Mouse (Mus musculus): ENCODE measurements around the gene Arl3. TPM values are rescaled to one million over a fixed set of nuclear protein-coding genes. Genes with fewer than 3 reads are reported as not detected.

Gene Arl3
- polyA plus RNA-seq, 1 experiment from 2014 or later, result 209 TPM

DNA sequence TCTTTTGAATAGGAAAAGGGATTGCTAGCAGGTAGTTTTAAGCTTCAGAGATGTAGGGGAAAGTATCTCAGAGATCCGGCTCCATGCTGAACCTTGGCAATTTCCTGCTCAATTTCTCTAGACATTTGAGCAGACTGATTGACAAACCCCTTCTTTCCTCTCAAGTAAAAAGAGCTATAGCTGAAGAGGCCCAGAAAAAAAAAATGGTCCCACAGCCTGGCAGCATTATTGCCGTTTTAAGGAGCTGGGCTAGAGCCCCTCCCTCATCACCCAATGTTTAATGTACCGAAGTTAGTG lies 73.5 kb downstream of the Arl3 start:
- Histone ChIP-seq H3K9me3 (no peaks in the 10 kb centered on the region), H3K4me3 (peak overlapping the region; percentile 99), H3K4me1 (replicated peaks) (peaks cover 30% of the 10 kb centered on the region), H3K27me3 (ENCODE audit: insufficient read depth, poor library complexity, severe bottlenecking) (no peaks in the 10 kb centered on the region), H3K36me3 (peaks cover 9% of the 10 kb centered on the region; the same call in 1 of the 2 replicates), H3K27ac (peak overlapping the region; percentile 98)
- WGBS, result 6% methylated on average over 3 of the region's 3 CpGs
- no peak for DNase-seq (ENCODE audit: low spot score)

DNA sequence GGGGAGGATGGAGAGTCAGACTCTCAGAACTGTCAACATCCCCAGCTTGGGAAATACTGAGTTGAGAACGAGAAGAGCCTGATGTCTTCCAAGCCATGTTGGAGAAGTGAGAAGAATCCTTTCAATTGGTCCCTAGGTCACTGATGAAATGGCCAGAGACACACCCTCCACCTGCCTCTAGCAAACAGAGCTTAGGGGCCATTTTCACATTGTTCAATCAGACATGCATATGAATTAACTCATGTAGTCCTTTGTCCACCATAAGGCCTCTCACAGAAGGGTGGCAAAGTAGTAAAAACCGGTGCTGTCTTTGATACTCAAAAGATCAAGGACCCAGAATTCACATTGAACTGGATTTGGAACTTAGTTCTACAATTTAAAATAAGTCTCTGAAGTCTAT lies 75.8 kb downstream of the Arl3 start:
- DNase-seq (ENCODE audit: low spot score), result no peak
- H3K27me3 ChIP-seq (ENCODE audit: insufficient read depth, poor library complexity, severe bottlenecking), result no peaks in the 10 kb centered on the region
- WGBS, result 79% methylated on average over 2 of the region's 2 CpGs
- H3K27ac ChIP-seq, result no peak overlapping the region
- peaks cover 14% of the 10 kb centered on the region for H3K4me1 ChIP-seq (replicated peaks)
- H3K4me3 ChIP-seq, result no peak overlapping the region
- H3K36me3 ChIP-seq, result no peaks in the 10 kb centered on the region
- H3K9me3 ChIP-seq, result no peaks in the 10 kb centered on the region

DNA sequence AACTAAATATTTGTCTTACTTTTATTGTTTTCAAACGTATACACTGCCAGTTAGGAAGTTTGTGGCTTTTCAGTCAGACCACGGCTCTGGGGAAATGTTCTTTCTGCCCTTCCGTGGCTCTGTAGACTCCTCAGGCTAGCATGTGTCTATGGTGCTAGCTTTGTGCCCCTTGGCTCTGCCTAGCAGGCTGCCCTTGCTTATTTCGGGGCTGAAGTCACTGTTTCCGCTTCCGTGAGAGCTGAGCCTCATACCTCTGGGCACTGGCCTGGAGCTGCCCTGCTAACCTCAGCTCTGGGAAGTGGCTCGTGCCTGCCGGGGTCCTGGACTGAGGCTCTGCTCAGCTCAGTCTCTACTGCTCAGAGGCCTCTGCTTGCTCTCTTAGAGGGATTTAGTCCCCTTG lies 77.9 kb downstream of the Arl3 start:
- no peaks in the 10 kb centered on the region for H3K27me3 ChIP-seq (ENCODE audit: insufficient read depth, poor library complexity, severe bottlenecking)
- no peaks in the 10 kb centered on the region for H3K36me3 ChIP-seq
- no peak overlapping the region for H3K4me3 ChIP-seq
- H3K27ac ChIP-seq, result no peak overlapping the region
- 87% methylated on average over 8 of the region's 8 CpGs for WGBS
- no peak for DNase-seq (ENCODE audit: low spot score)
- no peaks in the 10 kb centered on the region for H3K9me3 ChIP-seq
- peaks cover 15% of the 10 kb centered on the region for H3K4me1 ChIP-seq (replicated peaks)

DNA sequence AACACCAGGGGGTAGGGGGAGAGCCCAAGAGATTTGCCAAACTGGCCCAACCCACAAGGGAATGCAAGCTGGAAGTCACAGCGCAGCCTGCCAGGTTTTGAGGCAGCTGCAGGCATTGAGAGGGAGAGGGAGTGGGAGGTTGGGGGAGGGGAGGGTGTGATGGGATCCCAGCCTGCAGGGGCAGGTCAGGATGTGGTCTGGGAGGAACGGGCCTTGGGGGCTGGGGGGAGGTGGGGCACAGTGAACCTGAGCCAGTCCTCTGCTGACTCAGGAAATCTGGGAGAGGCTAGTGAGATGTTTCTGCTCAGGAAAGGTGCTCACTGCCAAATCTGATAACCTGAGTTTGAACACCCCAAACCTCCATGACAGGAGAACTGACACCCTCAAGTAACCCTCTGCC lies 82.4 kb downstream of the Arl3 start:
- peaks cover 26% of the 10 kb centered on the region for H3K36me3 ChIP-seq
- WGBS, result 5% methylated on average over 2 of the region's 2 CpGs
- no peaks in the 10 kb centered on the region for H3K9me3 ChIP-seq
- peak overlapping the region; percentile 46; the same call in 1 of the 2 replicates for H3K27ac ChIP-seq
- no peaks in the 10 kb centered on the region for H3K27me3 ChIP-seq (ENCODE audit: insufficient read depth, poor library complexity, severe bottlenecking)
- H3K4me3 ChIP-seq, result no peak overlapping the region
- no peak for DNase-seq (ENCODE audit: low spot score)
- peaks cover 31% of the 10 kb centered on the region for H3K4me1 ChIP-seq (replicated peaks)

DNA sequence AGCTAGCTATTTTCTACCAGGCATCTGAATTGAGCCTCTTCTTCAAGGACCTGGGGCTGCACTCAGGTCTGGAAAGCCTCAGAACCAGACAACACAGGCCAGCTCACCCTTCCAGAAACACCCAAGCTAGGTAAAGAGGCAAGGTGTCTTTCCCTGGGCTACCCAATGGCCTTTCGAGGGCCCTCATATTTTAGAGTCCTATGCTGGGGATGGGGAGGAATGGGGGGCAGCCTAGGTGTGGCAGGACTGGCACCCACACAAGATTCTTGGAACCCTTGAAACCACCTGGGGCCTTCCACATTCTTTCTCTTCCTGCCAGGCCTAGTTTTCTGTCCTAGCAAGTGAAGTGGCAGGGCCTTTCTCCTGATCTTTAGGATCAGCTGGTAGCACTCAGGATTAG lies 83.5 kb downstream of the Arl3 start:
- DNase-seq (ENCODE audit: low spot score), result no peak
- Histone ChIP-seq H3K9me3 (no peaks in the 10 kb centered on the region), H3K27ac (no peak overlapping the region), H3K36me3 (peaks cover 38% of the 10 kb centered on the region), H3K27me3 (ENCODE audit: insufficient read depth, poor library complexity, severe bottlenecking) (no peaks in the 10 kb centered on the region), H3K4me1 (replicated peaks) (peaks cover 43% of the 10 kb centered on the region), H3K4me3 (no peak overlapping the region)
- WGBS, result 97% methylated on average over 1 of the region's 1 CpGs

DNA sequence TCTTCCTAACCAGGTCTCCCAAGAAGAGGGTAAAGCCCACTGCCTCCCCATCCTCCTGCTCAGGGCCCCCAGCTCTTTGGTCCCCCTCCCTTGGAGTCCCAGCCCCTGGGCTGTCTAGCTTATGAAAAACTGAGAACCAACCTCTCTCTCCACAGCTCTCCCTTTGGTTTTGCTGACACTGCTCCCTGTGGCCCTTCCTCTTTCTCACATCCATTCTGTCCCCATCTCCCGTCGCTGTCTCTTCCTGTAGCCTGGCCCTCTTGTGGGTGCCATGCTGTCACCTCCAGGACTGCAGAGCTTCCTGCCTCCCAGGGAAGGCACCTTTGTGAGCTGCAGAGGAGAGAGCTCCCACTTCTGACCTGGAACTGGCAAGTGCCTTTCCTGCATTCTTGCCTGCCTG lies 86.3 kb downstream of the Arl3 start:
- Histone ChIP-seq H3K27me3 (ENCODE audit: insufficient read depth, poor library complexity, severe bottlenecking) (no peaks in the 10 kb centered on the region), H3K4me1 (replicated peaks) (peaks cover 71% of the 10 kb centered on the region), H3K9me3 (no peaks in the 10 kb centered on the region), H3K36me3 (peaks cover 48% of the 10 kb centered on the region), H3K4me3 (no peak overlapping the region), H3K27ac (peak overlapping the region; percentile 31; the same call in 1 of the 2 replicates)
- DNase-seq (ENCODE audit: low spot score), result no peak
- WGBS, result 60% methylated on average over 2 of the region's 2 CpGs

DNA sequence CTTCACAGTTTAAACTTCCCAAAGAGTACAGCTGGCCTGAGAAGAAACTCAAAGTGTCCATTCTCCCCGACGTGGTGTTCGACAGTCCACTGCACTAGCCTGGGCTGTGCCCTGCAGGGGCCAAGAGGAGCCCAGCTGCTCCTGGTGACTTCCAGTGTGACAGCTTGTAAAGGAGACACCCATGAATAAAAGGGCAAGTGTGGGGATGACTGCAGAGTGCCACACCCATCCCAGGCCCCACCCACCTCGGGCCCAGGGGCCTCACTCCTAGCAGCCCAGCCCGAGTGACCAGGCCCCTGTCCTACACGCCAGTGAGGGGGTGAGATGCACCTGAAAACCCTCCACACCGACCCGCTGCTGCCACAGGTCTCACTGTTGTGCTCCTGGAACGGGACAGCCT lies 87.2 kb downstream of the Arl3 start:
- Histone ChIP-seq H3K36me3 (peaks cover 50% of the 10 kb centered on the region), H3K4me1 (replicated peaks) (peaks cover 79% of the 10 kb centered on the region), H3K4me3 (no peak overlapping the region), H3K27ac (peak overlapping the region; percentile 46), H3K9me3 (no peaks in the 10 kb centered on the region), H3K27me3 (ENCODE audit: insufficient read depth, poor library complexity, severe bottlenecking) (no peaks in the 10 kb centered on the region)
- 77% methylated on average over 9 of the region's 9 CpGs for WGBS
- no peak for DNase-seq (ENCODE audit: low spot score)

DNA sequence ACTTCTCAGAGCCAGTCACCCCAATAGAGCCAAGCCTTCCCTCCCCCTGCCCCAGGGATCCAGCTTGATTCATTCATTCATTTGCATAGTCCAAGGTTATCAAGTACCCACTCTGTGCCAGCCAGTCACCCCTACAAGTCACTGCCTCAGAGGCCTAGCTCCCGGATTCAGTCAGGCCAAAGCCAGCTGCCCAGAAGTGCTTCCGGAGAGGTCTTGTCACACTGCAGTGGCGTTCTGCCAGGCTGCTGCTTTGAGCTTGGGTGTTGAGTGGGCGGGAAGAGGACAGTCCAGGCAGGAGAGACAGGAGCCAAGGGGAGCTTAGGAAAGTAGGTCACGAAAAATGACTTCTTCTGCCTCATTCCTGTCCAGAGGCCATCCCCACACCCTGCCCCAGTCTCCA lies 88.5 kb downstream of the Arl3 start:
- Histone ChIP-seq H3K27me3 (ENCODE audit: insufficient read depth, poor library complexity, severe bottlenecking) (no peaks in the 10 kb centered on the region), H3K27ac (peak overlapping the region; percentile 46), H3K9me3 (no peaks in the 10 kb centered on the region), H3K36me3 (peaks cover 63% of the 10 kb centered on the region), H3K4me3 (no peak overlapping the region), H3K4me1 (replicated peaks) (peaks cover 81% of the 10 kb centered on the region)
- WGBS, result 83% methylated on average over 5 of the region's 5 CpGs
- no peak for DNase-seq (ENCODE audit: low spot score)

DNA sequence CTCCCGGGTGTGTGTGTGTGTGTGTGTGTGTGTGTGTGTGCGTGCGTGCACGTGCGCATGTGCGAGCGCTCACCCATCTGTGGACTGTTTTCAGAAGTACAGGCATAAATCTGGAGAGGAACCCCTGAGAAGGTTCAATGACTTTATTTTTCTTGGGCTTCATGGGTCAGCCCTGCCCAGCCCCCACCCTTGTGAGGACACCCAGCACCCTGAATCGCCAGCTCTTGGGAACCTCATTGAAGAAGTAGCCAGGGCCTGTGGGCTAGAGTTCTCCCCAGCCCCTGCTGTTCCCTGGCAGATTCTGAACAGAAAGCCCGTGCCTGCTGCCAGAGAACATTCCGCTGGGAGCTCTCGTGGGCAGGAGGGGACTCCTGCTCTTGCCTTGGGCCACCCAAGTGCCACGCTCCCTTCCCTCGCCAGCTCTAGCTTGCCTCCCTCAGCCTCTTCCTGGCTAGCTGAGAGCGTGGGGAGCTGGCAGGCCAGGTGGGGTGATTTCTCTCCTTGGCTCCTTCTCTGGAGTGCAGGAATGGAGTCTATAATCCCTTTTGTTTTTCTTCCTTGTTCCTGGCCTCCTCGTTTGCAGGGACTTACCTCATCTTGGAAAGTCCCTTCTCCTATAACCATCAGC lies 89.2 kb downstream of the Arl3 start:
- no peaks in the 10 kb centered on the region for H3K9me3 ChIP-seq
- no peak for DNase-seq (ENCODE audit: low spot score)
- peaks cover 88% of the 10 kb centered on the region for H3K4me1 ChIP-seq (replicated peaks)
- no peaks in the 10 kb centered on the region for H3K27me3 ChIP-seq (ENCODE audit: insufficient read depth, poor library complexity, severe bottlenecking)
- WGBS, result 84% methylated on average over 15 of the region's 15 CpGs
- H3K4me3 ChIP-seq, result no peak overlapping the region
- H3K36me3 ChIP-seq, result peaks cover 70% of the 10 kb centered on the region
- H3K27ac ChIP-seq, result peak overlapping the region; percentile 46

DNA sequence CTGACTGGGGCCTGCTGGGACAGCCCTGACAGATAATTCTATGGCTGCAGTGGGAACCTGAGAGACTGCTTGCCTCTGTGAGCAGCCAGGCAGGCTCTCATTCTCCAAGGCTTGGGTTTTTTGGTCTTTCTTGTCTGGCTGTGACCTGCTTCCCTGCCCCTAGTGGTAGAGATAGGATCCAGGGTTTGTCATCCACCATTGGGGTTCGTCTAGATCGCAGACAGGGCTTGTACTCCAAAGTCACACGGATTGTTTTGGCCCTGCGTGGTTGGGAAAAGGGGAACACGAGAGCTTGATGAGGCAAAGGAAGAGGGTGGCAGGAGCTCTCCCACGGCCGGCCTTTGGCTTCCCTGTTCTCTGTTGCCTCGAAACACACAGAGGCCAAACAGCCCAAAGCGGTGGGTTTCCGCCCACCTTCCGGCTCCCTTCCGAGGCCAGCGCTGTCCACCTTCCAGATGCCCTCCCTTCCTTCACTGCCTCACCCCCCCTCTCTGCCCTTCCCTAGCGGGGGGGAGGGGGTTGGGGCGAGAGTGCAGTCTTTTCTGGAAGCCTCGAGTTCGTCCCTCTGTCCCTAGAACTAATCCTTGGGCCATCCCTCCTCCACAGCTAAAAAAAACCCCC lies 90.0 kb downstream of the Arl3 start:
- Histone ChIP-seq H3K9me3 (no peaks in the 10 kb centered on the region), H3K4me3 (no peak overlapping the region), H3K4me1 (replicated peaks) (peaks cover 97% of the 10 kb centered on the region), H3K27me3 (ENCODE audit: insufficient read depth, poor library complexity, severe bottlenecking) (no peaks in the 10 kb centered on the region), H3K36me3 (peaks cover 76% of the 10 kb centered on the region), H3K27ac (peak overlapping the region; percentile 64)
- 38% methylated on average over 17 of the region's 17 CpGs for WGBS
- no peak for DNase-seq (ENCODE audit: low spot score)

DNA sequence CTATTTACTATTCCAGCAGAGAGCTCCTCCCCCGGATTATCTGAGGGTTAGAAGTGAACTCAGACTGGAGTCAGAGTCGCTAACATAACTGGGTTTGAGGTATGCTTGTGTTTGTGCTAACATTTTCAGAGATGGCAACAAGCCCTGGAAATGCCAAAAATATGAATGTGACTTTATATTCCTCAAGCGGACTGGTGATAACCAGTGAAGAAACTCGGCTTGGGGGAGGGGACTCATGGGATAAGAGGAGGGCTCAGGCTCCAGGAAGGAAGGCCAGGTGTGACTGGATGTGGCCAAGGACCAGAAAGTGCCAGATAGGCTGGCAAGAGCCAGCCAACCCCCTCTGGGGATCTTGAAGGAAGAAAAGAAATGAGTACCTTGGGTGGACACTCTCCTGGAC lies 91.2 kb downstream of the Arl3 start:
- H3K4me1 ChIP-seq (replicated peaks), result peaks cover 100% of the 10 kb centered on the region
- peaks cover 76% of the 10 kb centered on the region for H3K36me3 ChIP-seq
- 31% methylated on average over 4 of the region's 4 CpGs for WGBS
- H3K27ac ChIP-seq, result peak overlapping the region; percentile 64
- no peaks in the 10 kb centered on the region for H3K9me3 ChIP-seq
- no peaks in the 10 kb centered on the region for H3K27me3 ChIP-seq (ENCODE audit: insufficient read depth, poor library complexity, severe bottlenecking)
- no peak for DNase-seq (ENCODE audit: low spot score)
- H3K4me3 ChIP-seq, result no peak overlapping the region

DNA sequence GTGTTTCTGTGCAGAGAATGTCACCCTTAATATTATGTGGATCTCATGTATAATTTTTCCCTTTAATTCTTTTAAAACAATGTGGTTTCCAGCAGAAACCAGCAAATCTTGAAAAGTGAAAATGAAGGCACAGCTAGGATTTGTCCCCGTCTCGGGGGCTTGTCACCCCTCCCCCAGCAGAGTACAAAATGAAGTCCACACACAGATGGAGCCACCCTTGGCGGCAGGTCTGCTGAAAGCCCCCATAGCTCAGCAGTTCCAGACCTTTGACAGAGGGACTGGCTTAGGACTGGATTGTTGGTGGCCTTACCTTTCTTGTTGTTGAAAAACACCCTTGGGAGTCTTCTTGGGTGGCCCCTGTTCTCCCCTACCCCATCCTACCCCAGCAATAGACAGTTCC lies 91.6 kb downstream of the Arl3 start:
- Histone ChIP-seq H3K4me3 (no peak overlapping the region), H3K9me3 (no peaks in the 10 kb centered on the region), H3K36me3 (peaks cover 73% of the 10 kb centered on the region), H3K27me3 (ENCODE audit: insufficient read depth, poor library complexity, severe bottlenecking) (no peaks in the 10 kb centered on the region), H3K27ac (peak overlapping the region; percentile 64), H3K4me1 (replicated peaks) (peaks cover 100% of the 10 kb centered on the region)
- WGBS, result 29% methylated on average over 3 of the region's 3 CpGs
- no peak for DNase-seq (ENCODE audit: low spot score)

Measured in hindbrain, embryonic 10.5 days (tissue).